Mouse (Mus musculus): Measurements from ENCODE around the gene Frmd8. TPM values are rescaled to one million over a fixed set of nuclear protein-coding genes. Genes with fewer than 3 reads are reported as not detected.

Frmd8 gene
- polyA plus RNA-seq, 1 experiment from 2014 or later: 31.3 TPM

DNA sequence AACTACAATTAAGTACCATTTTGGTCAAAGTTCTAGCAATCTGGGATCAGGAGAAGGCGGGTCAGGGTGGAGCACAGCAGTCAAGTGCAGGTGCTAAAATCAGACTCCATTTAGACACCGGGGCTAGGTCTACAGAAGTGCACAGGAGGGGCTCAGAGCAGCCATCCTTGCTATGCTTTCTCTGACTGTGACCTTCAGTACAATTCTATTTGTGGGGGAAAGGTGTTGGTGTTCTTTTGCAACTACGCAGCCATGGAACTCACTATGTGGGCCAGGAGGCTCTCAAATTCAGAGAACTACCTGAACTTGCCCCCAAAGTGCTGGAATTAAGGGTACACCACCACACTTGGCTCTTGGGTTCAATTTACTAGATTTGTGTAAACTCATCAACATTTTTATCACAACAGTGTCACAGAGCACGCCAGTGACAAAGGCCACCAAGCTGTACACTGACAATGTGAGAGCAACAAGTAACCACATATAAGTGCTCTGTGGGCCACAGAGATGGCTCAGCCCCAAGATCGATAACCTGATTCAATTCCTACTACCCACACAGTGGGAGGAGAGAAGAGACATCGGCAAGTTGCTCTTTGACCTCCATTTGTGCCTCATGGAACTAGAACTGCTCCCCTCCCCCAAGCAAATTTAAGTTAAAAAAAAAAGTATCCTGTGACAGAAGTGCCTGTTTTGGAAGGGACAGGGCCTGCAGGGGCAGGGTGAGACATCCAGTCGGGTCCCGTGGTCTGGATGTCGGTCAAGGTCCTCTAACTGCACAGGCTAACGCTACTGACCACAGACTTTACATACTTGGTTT lies 41.6 kb downstream of the Frmd8 start:
- H3K36me3 ChIP-seq: no peaks in the 10 kb centered on the region; the same call in none of the 2 replicates
- 0 out of 2 replicates have a peak, but pooled peaks cover 3% of the 10 kb centered on the region for H3K4me1 ChIP-seq
- no peak overlapping the region for H3K9ac ChIP-seq
- 86% methylated on average over 10 of the region's 10 CpGs for WGBS
- no peaks in the 10 kb centered on the region for H3K9me3 ChIP-seq
- H3K4me2 ChIP-seq: no peak overlapping the region
- H3K27me3 ChIP-seq: no peaks in the 10 kb centered on the region
- H3K27ac ChIP-seq: no peak overlapping the region
- no peak overlapping the region for H3K4me3 ChIP-seq
- ATAC-seq (ENCODE audit: insufficient number of reproducible peaks, low FRiP score, low TSS enrichment, low read depth): no peak

DNA sequence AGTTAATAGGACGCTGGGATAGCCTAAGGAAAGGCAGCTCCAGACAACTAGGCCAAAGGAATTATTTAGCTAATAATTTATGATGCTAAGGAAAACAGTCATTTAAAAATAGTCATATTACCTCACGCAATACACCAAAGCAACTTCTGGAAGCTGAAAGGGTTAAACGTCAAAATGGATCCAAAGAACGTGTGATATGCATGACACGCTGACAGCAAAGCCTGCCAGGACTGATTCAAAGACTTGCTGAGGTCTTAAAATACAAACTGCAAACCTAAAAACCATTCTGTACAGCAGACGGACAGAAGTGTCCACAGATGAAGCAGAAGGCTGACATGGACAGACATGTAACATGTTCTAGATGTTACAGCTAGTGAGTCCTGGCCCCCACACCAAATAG lies 42.7 kb downstream of the Frmd8 start:
- Histone ChIP-seq H3K4me1 (0 out of 2 replicates have a peak, but pooled peaks cover 3% of the 10 kb centered on the region), H3K9ac (no peak overlapping the region), H3K4me2 (no peak overlapping the region), H3K4me3 (no peak overlapping the region), H3K9me3 (no peaks in the 10 kb centered on the region), H3K36me3 (peaks cover 3% of the 10 kb centered on the region), H3K27ac (no peak overlapping the region), H3K27me3 (no peaks in the 10 kb centered on the region)
- WGBS: 51% methylated on average over 6 of the region's 6 CpGs
- no peak for ATAC-seq (ENCODE audit: insufficient number of reproducible peaks, low FRiP score, low TSS enrichment, low read depth)

DNA sequence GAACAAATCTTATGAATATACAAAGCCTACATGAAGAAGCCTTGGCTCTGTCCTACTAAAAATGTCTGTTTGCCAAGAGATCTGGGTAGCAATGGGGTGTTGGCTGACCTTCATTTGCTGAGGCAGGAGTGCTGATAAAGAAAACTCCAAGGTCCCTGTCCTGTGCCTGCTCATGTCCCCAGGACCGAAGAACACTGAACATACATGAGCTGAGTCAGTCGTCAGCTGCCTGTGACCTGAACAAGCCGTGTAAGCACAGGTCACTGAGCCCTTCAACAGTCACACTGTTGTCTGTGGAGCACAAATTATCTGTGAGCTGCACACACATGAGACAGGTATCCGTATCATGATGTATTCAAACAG lies 43.1 kb downstream of the Frmd8 start:
- Histone ChIP-seq H3K9me3 (no peaks in the 10 kb centered on the region), H3K27me3 (no peaks in the 10 kb centered on the region), H3K4me1 (0 out of 2 replicates have a peak, but pooled peaks cover 3% of the 10 kb centered on the region), H3K27ac (no peak overlapping the region), H3K4me2 (no peak overlapping the region), H3K36me3 (peaks cover 3% of the 10 kb centered on the region), H3K9ac (no peak overlapping the region), H3K4me3 (no peak overlapping the region)
- 85% methylated on average over 4 of the region's 4 CpGs for WGBS
- no peak for ATAC-seq (ENCODE audit: insufficient number of reproducible peaks, low FRiP score, low TSS enrichment, low read depth)

DNA sequence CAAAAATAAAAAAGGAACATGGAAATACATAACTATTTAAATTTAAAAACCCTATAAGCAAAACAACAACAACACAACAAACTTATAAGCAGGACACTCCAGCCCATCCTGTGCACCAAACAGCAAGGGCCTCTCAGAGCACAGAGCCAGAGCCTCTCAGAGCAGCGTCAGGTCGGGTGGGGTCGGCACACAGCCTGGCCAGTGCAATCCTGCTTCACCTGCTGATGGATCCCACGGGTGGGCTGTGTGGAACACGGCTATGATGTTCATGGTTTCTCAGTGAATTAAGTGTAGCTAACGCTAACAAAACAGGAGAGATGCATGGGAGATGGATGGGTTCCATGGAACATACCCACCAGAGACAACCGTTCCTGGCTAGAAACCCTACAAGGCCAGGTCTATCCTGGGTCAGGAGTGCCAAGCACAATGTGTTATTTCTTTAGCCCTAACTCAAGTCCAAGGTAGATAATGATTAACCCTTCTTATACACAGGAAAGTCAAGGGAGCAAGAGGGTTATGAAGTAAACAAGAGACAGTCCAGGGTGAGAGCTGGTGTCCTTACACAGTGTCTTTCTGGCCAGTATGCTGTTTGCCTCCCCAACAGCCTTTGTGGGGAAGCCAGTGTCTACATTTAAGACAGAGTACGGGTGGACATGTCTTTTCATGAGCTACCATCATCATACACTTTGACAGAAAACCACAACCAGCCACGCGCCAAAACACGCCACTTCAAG lies 43.7 kb downstream of the Frmd8 start:
- no peaks in the 10 kb centered on the region for H3K9me3 ChIP-seq
- 0 out of 2 replicates have a peak, but pooled peaks cover 3% of the 10 kb centered on the region for H3K4me1 ChIP-seq
- H3K27ac ChIP-seq: no peak overlapping the region
- H3K4me2 ChIP-seq: no peak overlapping the region
- H3K4me3 ChIP-seq: no peak overlapping the region
- H3K9ac ChIP-seq: no peak overlapping the region
- WGBS: 82% methylated on average over 11 of the region's 11 CpGs
- no peak for ATAC-seq (ENCODE audit: insufficient number of reproducible peaks, low FRiP score, low TSS enrichment, low read depth)
- no peaks in the 10 kb centered on the region for H3K27me3 ChIP-seq
- H3K36me3 ChIP-seq: peaks cover 3% of the 10 kb centered on the region

DNA sequence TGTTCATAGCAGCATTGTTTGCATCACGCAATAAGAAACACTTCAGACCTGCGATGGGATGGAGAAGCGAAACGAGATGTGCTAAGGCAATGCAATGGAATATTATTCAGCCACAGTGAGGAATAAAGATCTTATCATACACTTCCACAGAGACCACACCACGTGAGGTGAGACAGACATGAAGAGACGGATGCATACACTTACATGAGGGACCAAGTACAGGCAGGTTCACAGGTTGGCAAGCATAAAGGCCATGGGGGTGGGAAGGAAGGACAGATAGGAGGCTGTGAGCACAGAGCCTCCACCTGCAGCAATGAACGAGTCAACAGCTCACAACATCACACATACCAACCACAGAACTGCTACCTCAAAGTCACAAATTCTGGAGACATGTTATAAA lies 44.3 kb downstream of the Frmd8 start:
- no peak for ATAC-seq (ENCODE audit: insufficient number of reproducible peaks, low FRiP score, low TSS enrichment, low read depth)
- H3K36me3 ChIP-seq: peaks cover 7% of the 10 kb centered on the region
- H3K27me3 ChIP-seq: no peaks in the 10 kb centered on the region
- no peak overlapping the region for H3K4me3 ChIP-seq
- H3K4me2 ChIP-seq: no peak overlapping the region
- no peak overlapping the region for H3K27ac ChIP-seq
- WGBS: 75% methylated on average over 7 of the region's 7 CpGs
- no peaks in the 10 kb centered on the region for H3K9me3 ChIP-seq
- 0 out of 2 replicates have a peak, but pooled peaks cover 3% of the 10 kb centered on the region for H3K4me1 ChIP-seq
- no peak overlapping the region for H3K9ac ChIP-seq

DNA sequence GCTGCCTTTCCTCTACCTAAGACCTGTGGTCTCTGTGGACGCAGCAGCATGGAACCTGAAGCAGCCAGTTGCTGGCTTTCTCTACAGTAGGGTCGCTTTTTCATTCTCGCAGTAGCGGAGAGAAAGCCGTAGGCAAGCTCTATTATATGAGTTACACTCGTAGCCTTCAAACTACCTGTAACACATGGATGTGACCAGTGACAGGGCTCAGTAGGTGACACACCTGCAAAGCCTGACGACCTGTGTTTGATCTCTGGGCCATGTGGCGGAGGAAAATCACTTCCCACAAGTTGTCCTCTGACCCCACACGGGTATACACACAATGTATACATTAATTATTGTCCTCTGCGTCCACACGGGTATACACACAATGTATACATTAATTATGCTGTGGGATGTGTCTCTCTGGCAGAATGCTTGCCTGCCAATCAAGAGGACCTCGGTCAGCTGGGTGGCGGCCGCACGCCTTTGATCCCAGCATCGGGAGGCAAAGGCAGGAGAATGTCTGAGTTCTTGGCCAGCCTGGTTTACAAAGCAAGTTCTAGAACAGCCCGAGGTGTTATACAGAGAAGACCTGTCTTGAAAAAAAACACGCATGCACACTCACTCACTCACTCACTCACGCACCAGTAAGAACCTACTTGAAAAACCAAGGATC lies 45.0 kb downstream of the Frmd8 start:
- no peak overlapping the region for H3K4me2 ChIP-seq
- H3K36me3 ChIP-seq: peaks cover 8% of the 10 kb centered on the region
- no peaks in the 10 kb centered on the region for H3K27me3 ChIP-seq
- H3K27ac ChIP-seq: no peak overlapping the region
- H3K9me3 ChIP-seq: no peaks in the 10 kb centered on the region
- WGBS: 81% methylated on average over 19 of the region's 19 CpGs
- H3K4me1 ChIP-seq: peaks cover 6% of the 10 kb centered on the region; the same call in 1 of the 2 replicates
- H3K4me3 ChIP-seq: no peak overlapping the region
- no peak overlapping the region for H3K9ac ChIP-seq
- no peak for ATAC-seq (ENCODE audit: insufficient number of reproducible peaks, low FRiP score, low TSS enrichment, low read depth)

DNA sequence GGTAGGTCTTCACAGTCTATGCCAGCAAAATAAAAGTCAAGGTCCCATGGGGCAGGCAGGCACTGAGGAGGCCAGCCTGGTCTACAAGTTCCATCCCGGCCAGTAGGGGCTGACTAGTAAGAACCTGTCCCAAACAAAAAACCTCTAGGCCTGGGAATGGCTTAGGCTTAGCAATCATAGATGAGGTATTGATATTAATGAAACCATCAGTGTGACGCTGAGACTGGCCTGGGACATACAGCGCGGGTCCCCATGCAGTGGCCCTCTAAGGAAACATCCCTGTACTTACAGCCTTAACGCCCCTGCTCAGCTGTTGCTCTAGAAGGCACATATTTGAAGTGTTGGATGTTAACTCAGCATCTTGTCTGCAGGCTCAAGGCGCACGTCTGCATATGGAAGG lies 46.2 kb downstream of the Frmd8 start:
- Histone ChIP-seq H3K9me3 (no peaks in the 10 kb centered on the region), H3K4me2 (no peak overlapping the region), H3K9ac (no peak overlapping the region), H3K36me3 (peaks cover 8% of the 10 kb centered on the region), H3K4me1 (peaks cover 17% of the 10 kb centered on the region), H3K27ac (no peak overlapping the region), H3K27me3 (no peaks in the 10 kb centered on the region), H3K4me3 (no peak overlapping the region)
- no peak for ATAC-seq (ENCODE audit: insufficient number of reproducible peaks, low FRiP score, low TSS enrichment, low read depth)
- 90% methylated on average over 7 of the region's 7 CpGs for WGBS

DNA sequence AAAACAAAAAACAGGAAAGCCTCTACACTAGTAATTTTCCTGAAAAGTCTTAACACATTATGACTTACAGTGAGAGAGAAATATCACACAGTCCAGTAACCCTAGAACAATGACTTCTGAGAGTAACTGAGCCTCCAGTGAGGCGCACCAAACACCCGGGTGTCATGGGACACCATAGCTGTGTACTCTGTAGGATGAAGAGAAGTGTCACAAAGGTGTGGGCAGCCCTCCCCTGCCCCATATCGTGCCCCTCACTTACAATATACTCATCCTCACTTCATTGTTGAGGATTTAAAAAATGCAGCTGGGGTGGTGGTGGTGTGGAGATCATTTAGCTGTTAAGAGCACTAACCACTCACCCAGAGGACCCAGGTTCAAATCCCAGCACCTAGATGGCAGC lies 46.9 kb downstream of the Frmd8 start:
- Histone ChIP-seq H3K27ac (no peak overlapping the region), H3K9me3 (no peaks in the 10 kb centered on the region), H3K4me3 (no peak overlapping the region), H3K4me1 (peaks cover 23% of the 10 kb centered on the region), H3K4me2 (no peak overlapping the region), H3K27me3 (no peaks in the 10 kb centered on the region), H3K9ac (no peak overlapping the region), H3K36me3 (peaks cover 8% of the 10 kb centered on the region)
- WGBS: 82% methylated on average over 3 of the region's 3 CpGs
- no peak for ATAC-seq (ENCODE audit: insufficient number of reproducible peaks, low FRiP score, low TSS enrichment, low read depth)

DNA sequence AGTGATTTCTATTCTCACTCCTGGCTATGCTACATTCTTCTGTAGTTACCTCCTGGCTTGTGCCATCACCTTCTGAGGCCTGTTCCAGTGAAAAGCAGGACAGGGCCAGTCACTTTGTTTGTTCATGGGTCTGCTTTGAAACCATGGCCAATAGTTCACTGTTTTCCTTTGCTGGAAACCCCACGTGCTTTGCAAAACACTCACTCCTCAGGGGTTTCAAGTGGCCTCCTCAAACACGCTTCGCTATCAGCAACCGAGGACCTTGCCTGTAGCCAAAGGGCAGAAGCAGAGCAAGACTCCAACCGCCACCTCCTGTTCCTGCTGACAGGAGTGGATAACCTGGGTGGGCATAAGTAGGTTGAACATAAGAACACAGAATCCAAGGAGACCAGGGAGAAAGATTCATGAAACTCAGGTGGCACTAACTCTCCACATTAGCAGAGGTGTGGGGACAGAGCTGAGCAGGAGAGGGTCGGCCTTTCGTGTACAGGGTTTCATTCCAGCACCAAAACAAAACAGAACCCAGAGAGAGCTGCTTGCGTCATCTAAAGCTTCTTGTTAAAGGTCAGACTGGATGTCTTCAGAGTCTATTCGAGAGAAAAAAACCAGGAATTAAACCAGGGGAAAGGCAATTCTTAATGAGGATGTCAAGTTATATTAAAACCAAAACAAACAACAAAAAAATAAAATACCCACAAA lies 47.5 kb downstream of the Frmd8 start:
- H3K4me2 ChIP-seq: no peak overlapping the region
- no peak overlapping the region for H3K27ac ChIP-seq
- no peak for ATAC-seq (ENCODE audit: insufficient number of reproducible peaks, low FRiP score, low TSS enrichment, low read depth)
- no peaks in the 10 kb centered on the region for H3K9me3 ChIP-seq
- H3K9ac ChIP-seq: no peak overlapping the region
- peaks cover 8% of the 10 kb centered on the region for H3K36me3 ChIP-seq
- H3K27me3 ChIP-seq: no peaks in the 10 kb centered on the region
- no peak overlapping the region for H3K4me3 ChIP-seq
- 68% methylated on average over 9 of the region's 9 CpGs for WGBS
- peaks cover 28% of the 10 kb centered on the region for H3K4me1 ChIP-seq

DNA sequence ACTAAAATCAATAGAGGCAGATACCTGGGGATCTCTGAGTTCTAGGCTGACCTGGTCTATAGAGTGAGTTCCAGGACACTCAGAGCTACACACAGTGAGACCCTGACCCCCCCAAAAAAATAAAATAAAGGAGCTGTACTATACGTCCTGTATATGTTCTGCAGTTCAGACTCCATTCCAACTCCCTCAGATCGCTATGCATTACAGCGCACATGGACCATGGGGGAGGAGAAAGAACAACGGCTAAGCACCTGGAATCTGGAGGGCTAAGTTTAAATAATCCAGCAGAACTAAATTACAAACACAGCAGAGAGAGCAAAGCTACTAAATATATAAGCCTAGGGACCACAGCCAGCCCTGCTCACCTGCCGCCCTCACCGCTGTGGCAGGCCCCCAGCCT lies 48.0 kb downstream of the Frmd8 start:
- H3K36me3 ChIP-seq: peaks cover 8% of the 10 kb centered on the region
- no peak overlapping the region for H3K4me3 ChIP-seq
- no peaks in the 10 kb centered on the region for H3K9me3 ChIP-seq
- H3K27me3 ChIP-seq: no peaks in the 10 kb centered on the region
- no peak overlapping the region for H3K9ac ChIP-seq
- no peak overlapping the region for H3K27ac ChIP-seq
- no peak overlapping the region for H3K4me2 ChIP-seq
- H3K4me1 ChIP-seq: peaks cover 34% of the 10 kb centered on the region
- ATAC-seq (ENCODE audit: insufficient number of reproducible peaks, low FRiP score, low TSS enrichment, low read depth): no peak
- 77% methylated on average over 6 of the region's 6 CpGs for WGBS

DNA sequence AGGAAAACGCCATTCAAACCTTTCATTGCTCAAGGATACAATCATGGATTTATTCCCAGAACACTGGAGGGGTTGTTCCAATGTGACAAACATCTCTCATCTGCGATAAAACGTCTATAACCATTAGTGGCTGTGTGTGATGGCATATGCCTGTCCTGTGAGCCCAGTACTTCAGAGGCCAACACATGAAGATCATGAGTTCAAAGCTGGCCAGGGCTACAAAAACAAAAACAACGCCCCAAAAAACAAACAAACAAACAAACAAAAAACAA lies 48.4 kb downstream of the Frmd8 start:
- Histone ChIP-seq H3K27me3 (no peaks in the 10 kb centered on the region), H3K27ac (no peak overlapping the region), H3K36me3 (peaks cover 8% of the 10 kb centered on the region), H3K4me2 (no peak overlapping the region), H3K9me3 (no peaks in the 10 kb centered on the region), H3K4me3 (no peak overlapping the region), H3K9ac (no peak overlapping the region), H3K4me1 (peaks cover 34% of the 10 kb centered on the region)
- ATAC-seq (ENCODE audit: insufficient number of reproducible peaks, low FRiP score, low TSS enrichment, low read depth): no peak
- 71% methylated on average over 4 of the region's 4 CpGs for WGBS
